Mouse (Mus musculus): Measurements from ENCODE around the gene Pla2g12b.

DNA sequence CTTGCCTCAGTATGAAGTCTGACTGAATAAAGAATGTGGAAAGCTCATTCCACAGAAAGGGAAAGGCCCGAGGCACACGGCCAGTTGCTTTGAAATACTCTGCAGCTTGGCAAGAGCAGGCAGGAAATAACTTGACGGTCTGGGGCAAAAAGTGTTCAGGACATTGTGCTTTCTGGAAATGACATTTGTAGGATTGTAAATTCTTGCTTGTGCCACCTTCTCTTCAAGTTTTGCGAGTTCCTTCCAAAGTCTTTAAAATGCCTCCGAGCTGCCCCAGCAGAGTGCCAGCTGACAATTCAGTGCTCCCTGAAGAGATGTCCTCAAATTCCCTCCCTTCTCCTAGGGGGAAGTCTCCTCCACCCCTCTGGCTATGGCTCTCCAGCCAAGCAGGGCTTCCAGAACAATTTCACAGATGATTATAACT lies 36.1 kb downstream of the Pla2g12b start:
- TF ChIP-seq CTCF (IDR thresholded peaks at IDR 0.05; ENCODE audit: insufficient read depth, low read length) (no peak), POLR2A (IDR thresholded peaks at IDR 0.05; ENCODE audit: borderline replicate concordance, extremely low read depth, low read depth, low read length) (no peak)
